Mouse (Mus musculus) cerebellum, adult 2 months (tissue): Measurements from ENCODE around the gene Parn. TPM values are rescaled to one million over a fixed set of nuclear protein-coding genes. Genes with fewer than 3 reads are reported as not detected.

ENCODE experiments used
- DNase-seq, 2 experiments: peaks; one replicate each; pipeline ENCODE4 v3.0.0; 2021
- H3K27ac ChIP-seq: fragments of 200-500 bp; 2 replicates; pipeline ENCODE4 v1.5.1; 2012; ENCODE audit warnings: low read length, control low read depth, inconsistent platforms; ENCODE audit not compliant: insufficient read depth
- H3K27me3 ChIP-seq: fragments of 200-500 bp; 2 replicates; pipeline ENCODE4 v1.6.1; 2012; ENCODE audit warnings: inconsistent platforms, mild to moderate bottlenecking, low read length, moderate library complexity; ENCODE audit not compliant: control insufficient read depth, insufficient read depth
- H3K4me1 ChIP-seq: fragments of 200-500 bp; 2 replicates; pipeline ENCODE4 v1.6.1; 2011; ENCODE audit warnings: low read length; ENCODE audit not compliant: control insufficient read depth, insufficient read depth
- H3K4me3 ChIP-seq: fragments of 200-500 bp; replicated peaks from 2 replicates; pipeline ENCODE3; 2011; ENCODE audit warnings: mild to moderate bottlenecking, low read depth, low read length, control low read depth; ENCODE audit not compliant: insufficient read depth
- CTCF ChIP-seq: fragments of 200-500 bp; IDR thresholded peaks from 2 replicates; pipeline ENCODE4 v1.5.1; 2011; ENCODE audit warnings: low read depth, mild to moderate bottlenecking, control low read depth, low read length, moderate library complexity, borderline replicate concordance; ENCODE audit not compliant: insufficient read depth
- POLR2A ChIP-seq: fragments of 200-500 bp; IDR thresholded peaks from 2 replicates; pipeline ENCODE4 v1.6.1; 2011; ENCODE audit warnings: low read length, control low read depth, borderline replicate concordance; ENCODE audit not compliant: insufficient read depth
- WGBS: fragments of 180-500 bp; shearing (Covaris S2); methylation state at CpG from one replicate; pipeline ENCODE4 v1.1.7; 2018; 5-methylcytosine and 5-hydroxymethylcytosine counted together
- polyA plus RNA-seq: library from polyadenylated mRNA; depleted of rRNA; stranded (reverse); fragments of >200 nt; gene quantifications from 2 replicates; pipeline ENCODE4 v1.2.3, GENCODE M21; 2012; rRNA removed

The Parn gene
- polyA plus RNA-seq, 1 experiment, result 25.6 TPM

GRCm38 (mm10) chr16:13504476-13504875 lies 163.5 kb downstream of the Parn start:
- no peak for DNase-seq
- H3K27me3 ChIP-seq, result no peaks in the 10 kb centered on the region
- H3K4me1 ChIP-seq, result no peaks in the 10 kb centered on the region
- no peak overlapping the region for H3K4me3 ChIP-seq
- WGBS, result 88% methylated on average over 3 of the region's 3 CpGs
- no peak overlapping the region for H3K27ac ChIP-seq
- TF ChIP-seq CTCF, result no peak

- no peaks in the 10 kb centered on the region for H3K4me1 ChIP-seq
These were observed 169.0 kb downstream of the Parn start for GRCm38 (mm10) chr16:13498923-13499322.

GRCm38 (mm10) chr16:13493981-13494380 lies 174.0 kb downstream of the Parn start:
- Histone ChIP-seq H3K27me3 (no peaks in the 10 kb centered on the region), H3K27ac (no peak overlapping the region), H3K4me3 (no peak overlapping the region), H3K4me1 (peaks cover 7% of the 10 kb centered on the region; the same call in 1 of the 2 replicates)
- peak; percentile 14 to 15 for DNase-seq
- 14% methylated on average over 3 of the region's 3 CpGs for WGBS
- TF ChIP-seq CTCF, result no peak
- no peak for TF ChIP-seq POLR2A

More at GRCm38 (mm10) chr16:13498923-13499322, 169.0 kb downstream of the Parn start:
- Histone ChIP-seq H3K4me3 (no peak overlapping the region), H3K27ac (no peak overlapping the region), H3K27me3 (no peaks in the 10 kb centered on the region)
- no peak for TF ChIP-seq CTCF
- no peak for TF ChIP-seq POLR2A
- 79% methylated on average over 3 of the region's 3 CpGs for WGBS
- DNase-seq, result no peak

- H3K4me3 ChIP-seq, result no peak overlapping the region
- DNase-seq, result no peak
- H3K4me1 ChIP-seq, result peaks cover 7% of the 10 kb centered on the region; the same call in 1 of the 2 replicates
- 66% methylated on average over 3 of the region's 3 CpGs for WGBS
- no peaks in the 10 kb centered on the region for H3K27me3 ChIP-seq
- no peak overlapping the region for H3K27ac ChIP-seq
- TF ChIP-seq CTCF (no peak), POLR2A (no peak)
These were observed 175.0 kb downstream of the Parn start for GRCm38 (mm10) chr16:13492996-13493395.

GRCm38 (mm10) chr16:13491776-13492175 lies 176.2 kb downstream of the Parn start:
- TF ChIP-seq CTCF, result no peak
- no peak for TF ChIP-seq POLR2A
- Histone ChIP-seq H3K27ac (no peak overlapping the region), H3K4me3 (no peak overlapping the region), H3K27me3 (no peaks in the 10 kb centered on the region), H3K4me1 (peaks cover 7% of the 10 kb centered on the region; the same call in 1 of the 2 replicates)
- no peak for DNase-seq
- WGBS, result 37% methylated on average over 3 of the region's 3 CpGs

Other genes with a start within 250 kb of the Parn start
- gene Bfar, start 3.7 kb upstream of the Parn start, polyA plus RNA-seq, result 45.1 and 45.3 TPM in 2 replicates
- gene 3110001I22Rik, start 3.8 kb upstream of the Parn start, polyA plus RNA-seq, result 2.6 and 3.1 TPM in 2 replicates
- gene Pla2g10, start 62.8 kb upstream of the Parn start, polyA plus RNA-seq, result not detected in 2 replicates
- gene Rrn3, start 112.5 kb upstream of the Parn start, polyA plus RNA-seq, result 35.8 and 39.1 TPM in 2 replicates
- gene Ntan1, start 150.7 kb upstream of the Parn start, polyA plus RNA-seq, result 120 and 121 TPM in 2 replicates
- 94.7 and 105 TPM in 2 replicates for gene Pdxdc1, start 235.0 kb upstream of the Parn start, polyA plus RNA-seq
- gene Mpv17l, start 235.0 kb upstream of the Parn start, polyA plus RNA-seq, result 30.7 and 36.7 TPM in 2 replicates